Mouse (Mus musculus): ENCODE measurements at regions not wholly inside any gene's neighbourhood (a gene's known extent, or its start where the extent isn't known, plus 50 kb on each side); places are given as distances from the start of the nearest gene placed in this dataset.
A peak's percentile ranks its signal among the peaks of the same experiment; 100 is the strongest.

DNA sequence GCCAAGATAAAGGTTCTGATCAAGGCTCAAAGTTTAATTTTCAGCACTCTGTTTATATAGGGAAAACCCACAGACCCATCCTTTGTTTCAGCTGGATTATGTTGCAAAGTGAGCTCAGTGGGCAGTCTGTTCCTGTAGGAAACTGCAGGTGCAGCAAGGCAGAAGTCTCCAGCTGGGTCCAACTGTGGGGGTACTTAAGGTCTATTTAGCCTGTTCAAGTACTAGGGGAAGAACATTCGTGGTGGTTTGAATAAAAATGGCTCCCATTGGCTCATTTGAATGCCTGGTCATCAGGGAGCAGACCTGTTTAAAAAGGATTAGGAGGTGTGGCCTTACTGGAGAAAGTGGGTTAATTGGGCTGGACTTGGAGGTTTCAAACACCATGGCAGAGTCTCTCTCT is 106.3 kb downstream of the 2410131K14Rik start:
- no peak for DNase-seq (ENCODE audit: extremely low spot score in 1 of 2, low spot score in 2 of 2)
- intact Hi-C loops (cut with DNase I): no loop called here

DNA sequence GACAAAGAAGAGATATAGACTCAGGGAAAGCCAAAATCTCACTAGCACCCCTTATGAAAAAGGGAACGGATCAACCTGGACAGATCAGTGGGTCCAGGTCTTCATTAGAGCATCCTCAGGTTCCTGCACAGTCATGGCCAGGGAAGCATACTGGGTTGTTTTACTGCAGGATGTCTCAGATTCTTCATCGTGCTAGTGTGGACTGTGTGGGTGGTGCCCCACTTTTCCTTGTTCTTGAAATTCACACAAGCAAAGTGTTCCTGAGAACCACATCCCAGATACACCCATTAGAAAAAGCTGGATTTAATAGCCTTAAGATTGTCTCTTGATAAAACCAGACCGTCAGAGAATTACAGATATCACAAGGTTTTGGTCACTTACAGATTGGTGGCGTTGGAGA is 107.1 kb downstream of the 2410131K14Rik start:
- DNase-seq (ENCODE audit: extremely low spot score in 1 of 2, low spot score in 2 of 2): no peak
- intact Hi-C loops (cut with DNase I): no loop called here

DNA sequence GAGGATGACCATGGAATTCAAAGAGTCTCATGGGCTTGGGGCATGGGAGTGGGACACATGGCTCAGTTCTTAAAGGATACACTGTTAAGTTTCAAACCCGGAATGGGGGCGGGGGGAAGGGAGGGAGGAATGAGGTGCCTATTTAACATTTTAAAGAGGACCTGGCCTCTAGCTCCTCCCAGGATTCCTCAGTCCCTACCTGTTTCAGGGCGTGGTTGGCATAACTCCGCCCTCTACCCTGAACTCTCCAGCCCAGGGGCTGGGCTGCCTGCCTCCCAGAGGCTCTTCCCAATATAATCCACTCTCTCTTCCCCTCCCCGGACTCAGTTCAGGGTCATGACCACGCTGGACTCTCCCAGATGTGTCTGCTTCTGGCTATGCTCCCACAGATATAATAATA is 108.0 kb downstream of the 2410131K14Rik start:
- no peak for DNase-seq (ENCODE audit: extremely low spot score in 1 of 2, low spot score in 2 of 2)
- intact Hi-C loops (cut with DNase I): no loop called here

DNA sequence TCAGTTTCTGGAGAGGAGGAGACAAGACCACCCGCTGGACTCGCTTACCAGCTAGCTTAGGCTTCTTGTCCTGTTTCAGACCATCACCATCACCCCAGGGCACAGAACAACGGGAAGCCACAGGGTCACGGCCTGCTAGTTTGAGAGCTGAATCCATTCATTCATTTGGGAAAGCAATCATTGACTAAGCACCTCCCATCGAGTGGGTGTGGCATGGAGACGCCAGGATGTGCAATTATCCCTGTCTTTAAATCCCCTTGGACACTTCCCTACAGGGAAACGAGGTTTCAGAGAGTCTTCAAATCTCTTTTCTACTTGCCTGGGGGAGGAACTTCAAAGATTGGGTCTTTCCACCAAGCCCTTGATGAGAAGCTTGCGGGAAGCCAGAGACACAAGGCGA is 108.7 kb downstream of the 2410131K14Rik start:
- DNase-seq (ENCODE audit: extremely low spot score in 1 of 2, low spot score in 2 of 2): no peak
- intact Hi-C loops (cut with DNase I): no loop called here

DNA sequence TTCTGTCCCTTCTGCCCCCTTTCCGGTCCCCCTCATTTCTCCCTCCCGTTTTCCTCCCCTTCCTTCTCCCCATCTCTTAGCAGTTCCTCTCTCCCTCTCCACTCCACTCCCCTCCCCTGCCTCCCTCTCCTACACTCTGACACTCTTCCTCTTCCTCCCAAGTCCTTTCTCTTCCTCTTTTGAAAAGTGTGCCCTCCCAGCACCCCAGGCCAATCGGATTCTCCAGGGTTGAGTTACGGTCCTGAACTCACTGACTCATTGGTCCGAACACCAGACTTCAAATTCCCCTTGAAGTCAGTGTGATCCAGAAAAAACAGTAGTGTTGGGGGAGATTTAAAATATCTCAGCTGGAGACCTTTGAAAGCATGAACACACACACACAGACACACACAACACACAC is 109.1 kb downstream of the 2410131K14Rik start:
- no peak for DNase-seq (ENCODE audit: extremely low spot score in 1 of 2, low spot score in 2 of 2)
- intact Hi-C loops (cut with DNase I): no loop called here

DNA sequence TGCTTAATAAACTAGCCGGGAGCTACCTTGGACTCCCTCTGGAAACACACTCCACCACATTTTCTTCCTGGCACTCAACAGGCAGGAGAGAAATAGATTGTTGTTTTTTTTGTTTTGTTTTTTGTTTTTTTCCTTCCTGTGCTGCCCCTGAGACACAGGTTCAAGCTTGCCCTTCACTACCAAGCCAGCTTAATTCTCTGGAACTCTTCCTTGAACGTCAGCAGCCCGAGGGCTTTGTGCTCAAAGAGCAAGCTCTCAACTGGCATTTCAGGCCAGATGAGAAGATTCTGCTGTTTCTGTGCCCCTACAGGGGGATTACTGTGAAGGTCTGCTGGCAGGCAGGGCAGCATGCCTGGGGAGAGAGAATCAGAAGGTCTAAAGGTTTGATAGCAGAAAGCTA is 109.8 kb downstream of the 2410131K14Rik start:
- DNase-seq (ENCODE audit: extremely low spot score in 1 of 2, low spot score in 2 of 2): no peak
- intact Hi-C loops (cut with DNase I): no loop called here

DNA sequence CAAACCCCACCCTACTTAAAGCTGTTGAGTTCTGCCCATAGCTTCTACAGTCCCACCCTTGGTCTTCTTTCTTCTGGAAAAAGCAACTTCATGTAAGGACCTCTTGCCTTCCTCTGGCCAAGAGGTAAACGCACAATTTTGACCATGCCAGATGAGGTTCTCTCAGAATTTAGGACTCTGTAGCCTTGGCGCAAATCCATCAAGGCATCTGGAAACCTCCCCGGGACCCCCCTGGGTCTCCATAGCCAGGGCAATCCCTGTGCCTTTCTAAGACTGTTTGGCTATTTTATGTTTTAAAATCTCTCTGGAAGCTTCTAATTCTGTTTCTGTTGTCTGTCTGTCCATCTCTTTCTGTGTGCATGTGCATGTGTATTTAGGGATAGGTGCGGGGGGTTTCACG is 110.3 kb downstream of the 2410131K14Rik start:
- no peak for DNase-seq (ENCODE audit: extremely low spot score in 1 of 2, low spot score in 2 of 2)
- intact Hi-C loops (cut with DNase I): no loop called here

DNA sequence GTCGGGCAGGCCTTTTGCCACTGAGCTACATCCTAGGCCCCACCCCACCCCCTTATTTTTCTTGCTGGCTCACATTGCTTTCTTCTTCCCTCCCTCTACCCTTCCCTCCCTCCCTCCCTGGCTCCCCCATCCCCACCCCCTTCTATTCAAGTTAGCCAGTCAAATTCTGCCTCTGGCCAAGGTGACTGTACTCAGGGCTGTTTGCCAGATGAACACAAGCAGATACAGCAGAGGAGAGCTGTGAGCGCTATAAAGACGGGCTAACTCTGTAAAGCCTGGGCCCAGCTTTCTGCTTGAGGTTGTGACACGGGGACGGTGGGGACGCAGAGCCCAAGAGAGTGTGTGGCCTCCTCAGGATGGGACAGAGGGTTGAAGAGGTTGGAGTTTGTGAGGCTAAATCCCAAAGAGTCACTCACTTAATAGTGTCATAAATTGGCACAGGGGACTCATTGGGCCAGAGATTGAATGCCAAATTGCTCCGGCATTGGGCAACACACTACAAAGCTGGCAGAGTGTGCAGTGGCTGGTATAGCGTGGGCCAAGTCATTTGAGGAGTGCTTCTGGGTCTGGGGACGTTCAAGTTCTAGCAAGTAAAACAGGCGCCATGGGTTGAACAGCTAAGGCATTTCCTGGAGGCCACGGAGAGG is 110.8 kb downstream of the 2410131K14Rik start:
- intact Hi-C loops (cut with DNase I): no loop called here
- no peak for DNase-seq (ENCODE audit: extremely low spot score in 1 of 2, low spot score in 2 of 2)

DNA sequence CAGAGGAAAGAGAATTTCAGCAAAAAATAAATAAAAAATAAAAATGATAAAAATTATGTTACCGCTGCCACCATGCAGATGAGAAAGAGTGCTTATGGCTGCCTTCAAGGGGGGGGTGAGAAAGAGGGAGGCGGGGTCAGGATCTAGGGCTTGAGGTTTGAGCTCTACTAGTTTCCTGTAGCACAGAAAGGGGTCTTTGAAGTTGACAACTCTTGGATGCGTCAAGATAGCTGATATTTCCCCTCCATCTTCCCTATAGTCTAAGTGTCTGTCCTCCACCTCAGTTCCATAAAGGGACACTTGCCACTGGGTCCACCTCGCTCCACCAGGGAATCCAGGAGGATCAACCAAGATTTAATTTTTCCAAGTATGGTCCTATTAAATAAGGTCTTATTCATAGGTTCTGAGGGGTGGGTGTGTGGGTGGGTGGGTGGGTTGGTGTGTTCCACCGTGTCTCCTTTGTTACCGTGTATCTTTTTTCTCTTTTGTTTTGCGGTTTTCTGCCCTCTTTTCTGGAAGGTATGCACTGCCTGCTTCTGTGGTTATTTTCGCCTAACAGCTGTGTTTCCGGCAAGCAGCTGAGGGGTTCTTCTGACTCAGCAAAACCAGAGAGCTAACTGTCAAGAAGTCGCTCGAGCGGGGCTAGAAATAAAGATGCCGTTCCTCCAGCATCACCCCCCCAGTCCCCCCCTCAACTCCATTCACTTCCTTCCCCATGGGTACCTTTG is 114.8 kb downstream of the 2410131K14Rik start:
- DNase-seq (ENCODE audit: extremely low spot score in 1 of 2, low spot score in 2 of 2): no peak
- intact Hi-C loops (cut with DNase I): no loop called here

DNA sequence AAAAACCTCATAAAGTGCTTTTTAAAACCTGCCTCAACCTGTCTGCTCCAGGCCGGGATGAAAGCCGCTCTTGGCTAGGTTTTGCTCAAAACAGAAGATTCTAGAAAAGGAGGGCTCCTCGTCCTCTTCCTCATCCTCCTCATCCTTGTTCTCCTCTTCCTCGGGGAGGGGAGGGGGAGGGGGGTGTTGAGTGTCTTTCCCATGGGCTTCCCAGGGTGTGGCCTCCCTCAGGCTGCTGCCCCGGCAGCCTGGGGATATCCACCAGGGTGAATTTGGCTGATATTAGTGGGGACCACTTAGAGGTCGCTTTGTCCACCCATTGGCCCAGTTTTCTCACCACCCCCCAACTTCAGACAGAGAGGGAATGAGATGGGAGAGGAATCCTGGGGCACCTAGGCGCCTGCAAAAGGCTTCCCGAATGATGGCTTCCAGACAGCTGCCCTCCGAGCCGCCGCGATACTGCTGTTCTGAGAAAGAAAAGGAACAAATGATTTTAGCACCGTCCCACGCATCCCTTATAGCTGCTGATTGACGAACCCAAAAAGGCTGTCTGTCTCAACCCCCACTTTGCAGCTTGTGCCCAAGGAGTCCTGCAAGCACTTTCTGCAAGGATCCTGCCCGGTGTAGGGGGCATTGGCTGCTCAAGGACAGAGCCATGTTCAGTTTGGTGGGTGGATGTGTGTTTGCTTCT is 115.5 kb downstream of the 2410131K14Rik start:
- no peak for DNase-seq (ENCODE audit: extremely low spot score in 1 of 2, low spot score in 2 of 2)
- intact Hi-C loops (cut with DNase I): no loop called here

DNA sequence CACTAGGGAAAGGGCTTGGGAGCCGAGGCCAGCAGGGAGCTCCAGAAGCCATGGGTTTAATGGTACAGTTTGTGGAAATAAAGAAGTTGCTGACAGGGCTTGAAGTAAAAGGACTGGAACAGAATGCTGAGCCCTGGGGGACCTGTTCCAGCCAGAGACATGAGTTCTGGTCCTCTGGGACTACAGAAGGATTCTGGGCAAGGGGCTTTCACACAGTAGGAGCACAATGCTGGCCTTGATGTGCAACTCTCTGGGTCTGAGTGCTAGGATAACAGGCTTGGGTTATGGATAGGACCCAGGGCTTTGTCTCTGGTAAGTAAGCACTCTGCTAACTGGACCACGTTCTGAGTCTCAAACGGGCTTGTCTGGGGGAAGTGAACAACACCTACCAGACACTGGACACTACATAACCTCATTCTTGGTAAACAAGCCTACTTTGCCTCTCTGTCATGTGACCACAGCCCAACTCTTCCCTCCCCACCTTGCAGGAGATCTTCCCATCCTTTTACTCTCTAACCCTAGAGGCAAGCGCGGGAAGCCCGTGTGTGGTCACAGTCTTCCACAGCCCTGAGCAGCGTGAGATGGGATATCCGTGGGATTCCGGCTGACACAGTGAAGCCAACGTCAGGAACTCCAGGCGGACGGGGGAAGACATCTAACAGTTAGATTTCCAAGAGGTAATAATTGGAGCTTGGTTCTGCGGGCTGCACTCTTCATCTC is 116.3 kb downstream of the 2410131K14Rik start:
- intact Hi-C loops (cut with DNase I): no loop called here

DNA sequence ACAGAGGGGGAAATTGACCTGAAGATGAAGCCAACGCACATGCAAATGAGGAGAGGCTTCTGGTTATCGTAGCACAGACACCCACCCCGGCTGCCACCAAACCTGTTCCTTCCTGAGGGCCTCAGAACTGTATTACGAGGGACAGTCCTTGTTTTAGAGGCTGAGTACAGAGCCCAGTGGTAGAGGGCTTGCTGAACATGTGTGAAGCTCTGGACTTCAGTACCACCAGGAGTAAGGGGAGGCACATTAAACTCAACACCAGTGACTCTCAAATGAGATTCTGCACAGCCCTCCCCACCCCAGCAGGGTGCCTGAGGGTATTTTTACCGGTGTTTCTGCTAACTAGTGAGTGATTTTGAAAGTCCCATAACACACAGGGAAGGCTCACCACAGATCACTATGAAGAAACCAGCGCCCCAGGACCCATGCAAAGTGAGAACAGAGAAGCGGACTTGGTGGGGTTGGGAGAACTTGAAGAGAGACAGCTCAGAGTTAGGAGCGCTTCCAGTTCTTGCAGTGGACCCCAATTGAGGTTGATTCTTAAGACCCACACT is 116.9 kb downstream of the 2410131K14Rik start:
- intact Hi-C loops (cut with DNase I): no loop called here
- no peak for DNase-seq (ENCODE audit: extremely low spot score in 1 of 2, low spot score in 2 of 2)

More for the DNA sequence above, 116.3 kb downstream of the 2410131K14Rik start:
- no peak for DNase-seq (ENCODE audit: extremely low spot score in 1 of 2, low spot score in 2 of 2)

DNA sequence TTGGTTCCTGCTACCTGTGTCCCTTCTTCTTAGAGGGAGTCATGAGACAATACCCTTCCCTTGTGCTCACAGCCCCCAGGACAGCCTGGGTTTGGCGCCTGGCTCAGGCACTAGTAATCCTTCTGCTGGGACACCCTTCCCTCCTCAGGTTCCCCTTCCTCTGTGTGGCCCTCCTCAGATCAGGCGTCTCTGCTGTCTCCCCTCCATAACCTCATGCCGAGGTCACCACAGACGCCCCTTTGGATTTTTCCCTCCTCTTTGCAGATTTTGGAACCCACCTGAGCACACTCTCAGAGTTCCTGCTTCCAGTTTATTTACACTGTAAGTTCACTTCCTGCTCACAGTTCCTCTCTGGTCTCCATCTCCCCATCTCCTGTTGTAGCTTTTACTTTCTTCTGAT is 117.7 kb downstream of the 2410131K14Rik start:
- intact Hi-C loops (cut with DNase I): no loop called here
- DNase-seq (ENCODE audit: extremely low spot score in 1 of 2, low spot score in 2 of 2): no peak

DNA sequence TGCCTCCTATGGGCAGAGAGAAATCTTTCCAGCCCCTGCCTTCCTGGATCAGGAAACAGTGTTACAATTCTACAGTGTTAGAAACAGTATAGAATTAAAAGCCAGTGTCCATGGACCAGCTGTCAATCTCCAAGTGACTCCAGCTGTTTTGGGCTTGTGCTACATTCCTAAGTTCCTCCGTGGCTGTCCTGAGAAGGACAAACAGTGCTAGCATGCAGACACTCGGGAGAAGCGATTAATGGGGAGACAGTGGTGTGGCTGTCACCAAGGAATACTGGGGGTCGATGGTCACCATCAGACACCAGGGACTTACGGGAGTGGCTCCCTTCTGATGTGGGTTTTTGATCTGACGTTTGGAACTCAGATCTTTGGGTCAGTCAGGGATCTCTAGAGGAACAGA is 118.1 kb downstream of the 2410131K14Rik start:
- intact Hi-C loops (cut with DNase I): no loop called here
- DNase-seq (ENCODE audit: extremely low spot score in 1 of 2, low spot score in 2 of 2): no peak

DNA sequence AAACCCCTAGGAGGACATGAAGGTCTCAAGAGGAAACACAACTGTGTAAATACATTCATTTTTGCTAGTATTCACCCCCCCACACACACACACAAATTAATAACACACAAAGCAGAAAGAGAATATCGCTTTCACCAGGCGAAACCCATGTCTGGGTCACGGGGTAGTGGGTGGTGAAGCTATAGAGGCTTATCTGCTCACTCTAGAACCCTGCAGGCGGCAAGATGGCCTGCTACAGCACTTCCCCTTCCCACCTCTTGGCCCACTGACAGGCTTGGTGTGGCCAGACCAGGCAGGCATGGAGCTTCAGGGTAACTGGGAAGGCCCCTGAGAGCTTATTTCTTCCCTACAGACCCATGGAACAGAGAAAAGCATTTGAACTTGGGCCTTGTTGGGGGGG is 119.6 kb downstream of the 2410131K14Rik start:
- no peak for DNase-seq (ENCODE audit: extremely low spot score in 1 of 2, low spot score in 2 of 2)
- intact Hi-C loops (cut with DNase I): no loop called here

DNA sequence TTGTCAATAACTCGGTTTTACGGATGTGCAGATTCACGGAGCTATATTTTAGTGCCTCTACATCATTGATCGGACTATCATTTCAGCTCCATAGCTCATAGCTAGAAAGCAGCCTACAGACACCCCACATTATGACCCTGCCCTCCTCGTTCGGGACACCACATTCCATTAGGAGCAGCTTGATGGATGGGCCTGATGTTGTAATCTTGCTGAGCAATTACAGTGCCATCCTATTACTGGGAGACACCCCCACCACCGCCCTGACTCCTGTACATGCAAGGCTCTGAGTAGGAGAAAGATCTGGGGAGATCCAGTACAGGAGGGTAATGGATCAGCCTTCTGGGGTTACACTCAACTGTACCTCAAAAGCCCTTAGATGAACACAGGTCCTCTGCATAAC is 120.2 kb downstream of the 2410131K14Rik start:
- intact Hi-C loops (cut with DNase I): no loop called here
- no peak for DNase-seq (ENCODE audit: extremely low spot score in 1 of 2, low spot score in 2 of 2)

DNA sequence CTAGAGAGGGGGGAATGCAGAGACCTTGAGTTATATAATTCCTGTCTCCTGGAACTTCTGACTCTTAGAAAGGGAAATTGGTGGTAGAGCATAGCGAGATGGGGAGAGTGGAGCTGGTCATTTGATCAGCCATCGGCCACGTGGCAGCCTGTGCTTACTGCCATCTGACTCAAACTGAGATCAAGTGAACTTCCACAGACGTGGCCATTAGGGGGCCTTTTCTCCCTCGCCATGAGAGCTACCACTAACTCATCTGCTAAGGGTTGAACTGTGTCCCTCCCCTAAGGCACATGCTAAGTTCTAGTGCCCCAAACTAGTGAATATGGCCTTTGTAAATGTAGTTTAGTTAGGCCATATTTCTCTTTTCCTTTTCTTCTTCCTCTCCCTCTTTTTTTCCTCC is 120.6 kb downstream of the 2410131K14Rik start:
- no peak for DNase-seq (ENCODE audit: extremely low spot score in 1 of 2, low spot score in 2 of 2)
- intact Hi-C loops (cut with DNase I): no loop called here

DNA sequence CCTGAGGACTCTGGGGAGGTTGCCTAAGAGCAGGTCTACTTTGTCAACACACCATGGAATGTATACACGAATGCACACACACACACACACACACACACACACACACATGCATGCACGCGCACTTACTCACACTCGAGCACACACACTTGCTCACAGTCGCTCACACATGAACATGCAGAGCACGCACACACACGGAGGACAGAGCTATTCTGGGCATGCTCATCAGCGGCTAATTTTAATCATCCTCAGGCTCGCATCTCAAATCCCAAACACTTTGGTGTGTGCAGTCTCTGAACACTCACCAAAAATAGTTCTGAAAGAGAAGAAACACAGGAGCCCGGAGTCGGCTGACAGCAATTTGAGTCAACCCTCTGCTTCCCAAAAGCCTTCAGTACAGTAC is 122.0 kb downstream of the 2410131K14Rik start:
- no peak for DNase-seq (ENCODE audit: extremely low spot score in 1 of 2, low spot score in 2 of 2)
- intact Hi-C loops (cut with DNase I): no loop called here

DNA sequence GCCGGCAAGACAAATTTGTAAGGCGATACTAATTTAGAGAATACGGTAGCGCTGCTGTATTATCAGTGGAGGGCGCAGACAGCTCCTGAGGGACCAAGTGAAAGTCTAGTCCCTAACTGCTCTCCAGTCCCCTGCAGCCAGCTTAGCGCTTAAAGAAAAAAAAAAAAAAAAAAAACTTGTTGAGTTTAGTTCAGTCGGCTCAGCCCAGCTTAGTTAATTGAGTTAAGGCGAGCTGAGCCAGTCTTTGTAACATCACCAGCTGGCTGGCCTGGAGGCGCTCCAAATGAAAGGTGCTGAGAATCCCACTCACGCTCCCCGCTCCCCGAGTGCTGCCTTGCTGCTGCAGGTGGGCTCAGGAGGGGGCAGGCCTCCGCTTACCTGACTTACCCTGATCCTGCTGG is 128.6 kb downstream of the 2410131K14Rik start:
- DNase-seq (ENCODE audit: extremely low spot score in 1 of 2, low spot score in 2 of 2): peak in 1 of 2 experiments; percentile 64
- intact Hi-C loops (cut with DNase I): no loop called here

Data from left cerebral cortex, postnatal 10 days (tissue).